Mouse (Mus musculus) G1E (cell line): ENCODE measurements around the gene Actn4. TPM values are rescaled to one million over a fixed set of nuclear protein-coding genes. Genes with fewer than 3 reads are reported as not detected.

Experiments used
- ATAC-seq: 2 replicates; pipeline ENCODE4 v1.8.0; 2016; ENCODE audit warnings: mild to moderate bottlenecking; ENCODE audit not compliant: insufficient number of reproducible peaks, poor library complexity, low FRiP score, severe bottlenecking; ENCODE audit errors: extremely low read depth
- DNase-seq: peaks from one replicate; pipeline ENCODE4 v3.0.0; 2012; ENCODE audit warnings: low spot score
- H3K27me3 ChIP-seq: 2 replicates; pipeline ENCODE4 v1.6.1; 2012; ENCODE audit warnings: mild to moderate bottlenecking, low read length, inconsistent platforms; ENCODE audit not compliant: insufficient read depth
- H3K36me3 ChIP-seq: replicated peaks from 2 replicates; pipeline ENCODE3; 2012; ENCODE audit warnings: mild to moderate bottlenecking, inconsistent platforms
- H3K4me1 ChIP-seq: 2 replicates; pipeline ENCODE4 v1.6.1; 2012; ENCODE audit warnings: low read depth, low read length, inconsistent platforms, mixed read lengths; ENCODE audit not compliant: insufficient read depth
- H3K4me3 ChIP-seq: 2 replicates; pipeline ENCODE4 v1.5.1; 2012; ENCODE audit warnings: low read depth, mild to moderate bottlenecking, inconsistent platforms, low read length, moderate library complexity, mixed read lengths
- H3K9me3 ChIP-seq: replicated peaks from 2 replicates; pipeline ENCODE4 v1.6.1; 2012; ENCODE audit warnings: inconsistent platforms
- CTCF ChIP-seq: IDR thresholded peaks from 2 replicates; pipeline ENCODE4 v1.5.1; 2012; ENCODE audit warnings: low read depth, low read length, inconsistent platforms, mixed read lengths
- GATA1 ChIP-seq: IDR thresholded peaks from 2 replicates; pipeline ENCODE4 v1.6.1; 2012; ENCODE audit warnings: borderline replicate concordance, low read length, inconsistent platforms, mixed read lengths
- GATA2 ChIP-seq: IDR thresholded peaks from 2 replicates; pipeline ENCODE4 v1.6.1; 2012; ENCODE audit warnings: low read depth, low read length, inconsistent platforms, borderline replicate concordance
- POLR2AphosphoS5 ChIP-seq: IDR thresholded peaks from 2 replicates; pipeline ENCODE4 v1.6.1; 2012; ENCODE audit warnings: low read depth, low read length, inconsistent platforms; ENCODE audit not compliant: insufficient replicate concordance
- TAL1 ChIP-seq: conservative IDR thresholded peaks from 2 replicates; pipeline ENCODE4 v1.6.1; 2012; ENCODE audit warnings: low read depth, low read length, inconsistent platforms, mixed read lengths
- polyA plus RNA-seq: library from polyadenylated mRNA; stranded (reverse); fragments of >175 nt; gene quantifications from 2 replicates; pipeline ENCODE4 v1.2.3, GENCODE M21; 2012
- total RNA-seq, 2 experiments: library from RNA; stranded (forward) in 1 of 2; stranded (reverse) in 1 of 2; fragments of 200-1000 nt in 1 of 2; fragments of >200 nt in 1 of 2; fragmentation: Nextera tagmentation in 1 of 2; gene quantifications; 2 replicates each; pipeline ENCODE4 v1.2.3; 2014 to 2017

The Actn4 gene
- total and polyA plus RNA-seq, 3 experiments, result 28.1 to 260 (median 121) TPM

- no peak for ATAC-seq
- Histone ChIP-seq H3K27me3 (no peaks in the 10 kb centered on the region), H3K4me1 (peaks cover 60% of the 10 kb centered on the region), H3K4me3 (no peak overlapping the region), H3K9me3 (no peaks in the 10 kb centered on the region), H3K36me3 (peaks cover 79% of the 10 kb centered on the region)
- TF ChIP-seq CTCF (no peak), POLR2AphosphoS5 (no peak), GATA2 (no peak), TAL1 (no peak), GATA1 (no peak)
- no peak for DNase-seq
Measured at GRCm38 (mm10) chr7:28952786-28953185, 9.4 kb downstream of the Actn4 start.

DNA sequence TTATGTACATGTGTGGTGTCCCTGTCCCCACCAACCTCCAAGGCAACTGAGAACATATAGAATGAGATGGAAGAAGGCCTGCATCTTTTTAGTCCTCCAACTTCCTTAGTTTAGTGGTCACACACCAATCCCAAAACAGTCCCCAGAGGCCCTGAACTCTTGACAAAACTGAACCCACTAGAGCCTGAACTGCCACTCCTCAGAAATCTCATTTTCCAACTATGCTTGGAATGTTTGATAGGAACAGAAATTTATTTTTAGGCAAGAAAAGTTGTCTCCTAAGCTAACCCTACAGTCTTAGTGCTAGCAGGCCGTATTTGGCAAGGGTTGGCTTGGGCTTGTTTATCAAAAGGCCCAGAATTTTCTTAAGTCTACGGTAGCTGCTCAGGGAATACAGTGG, 10.4 kb downstream of the Actn4 start:
- Histone ChIP-seq H3K9me3 (no peaks in the 10 kb centered on the region), H3K36me3 (peaks cover 83% of the 10 kb centered on the region), H3K4me1 (peaks cover 55% of the 10 kb centered on the region), H3K4me3 (no peak overlapping the region), H3K27me3 (no peaks in the 10 kb centered on the region)
- TF ChIP-seq TAL1, result no peak
- TF ChIP-seq GATA2, result no peak
- no peak for TF ChIP-seq GATA1
- TF ChIP-seq CTCF, result no peak
- TF ChIP-seq POLR2AphosphoS5, result no peak
- DNase-seq (no peak), ATAC-seq (no peak)

DNA sequence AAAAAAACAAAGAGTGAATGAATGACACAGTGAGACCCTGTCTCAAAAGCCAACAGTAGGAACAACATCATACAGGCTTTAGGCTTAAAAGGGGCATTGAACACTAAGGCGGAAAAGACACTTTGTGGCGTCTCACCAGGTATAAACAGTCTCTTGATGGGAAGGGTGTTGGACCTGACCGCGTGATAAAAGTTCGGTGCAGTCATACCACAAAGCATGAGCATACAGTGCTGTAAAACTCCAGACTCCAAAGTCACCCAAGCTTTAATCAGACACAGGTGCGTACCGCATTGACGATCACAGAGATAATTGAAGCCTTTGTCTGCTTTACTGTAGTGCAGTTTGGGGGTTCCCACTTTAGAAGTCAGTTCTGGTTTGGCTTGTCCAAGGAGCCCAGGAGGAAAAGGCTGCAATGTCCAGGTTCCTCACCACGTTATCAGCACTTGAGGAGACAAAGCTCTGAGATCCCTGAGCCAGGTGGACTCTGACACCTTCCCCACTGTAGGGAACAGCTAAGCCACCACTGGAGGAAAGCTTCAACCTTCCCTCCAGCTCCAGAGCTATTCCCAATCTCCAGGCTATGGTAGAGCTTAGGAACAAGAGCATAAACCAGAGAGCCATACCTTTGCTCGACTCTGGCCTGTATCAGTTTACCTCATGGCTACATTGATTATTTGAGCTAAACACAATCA, 11.6 kb downstream of the Actn4 start:
- no peak for ATAC-seq
- H3K9me3 ChIP-seq, result no peaks in the 10 kb centered on the region
- no peak for TF ChIP-seq TAL1
- no peak for TF ChIP-seq CTCF
- TF ChIP-seq POLR2AphosphoS5, result no peak
- TF ChIP-seq GATA1, result no peak
- no peak for TF ChIP-seq GATA2
- no peaks in the 10 kb centered on the region for H3K27me3 ChIP-seq
- peaks cover 89% of the 10 kb centered on the region for H3K36me3 ChIP-seq
- H3K4me1 ChIP-seq, result peaks cover 57% of the 10 kb centered on the region
- no peak for DNase-seq
- H3K4me3 ChIP-seq, result no peak overlapping the region

DNA sequence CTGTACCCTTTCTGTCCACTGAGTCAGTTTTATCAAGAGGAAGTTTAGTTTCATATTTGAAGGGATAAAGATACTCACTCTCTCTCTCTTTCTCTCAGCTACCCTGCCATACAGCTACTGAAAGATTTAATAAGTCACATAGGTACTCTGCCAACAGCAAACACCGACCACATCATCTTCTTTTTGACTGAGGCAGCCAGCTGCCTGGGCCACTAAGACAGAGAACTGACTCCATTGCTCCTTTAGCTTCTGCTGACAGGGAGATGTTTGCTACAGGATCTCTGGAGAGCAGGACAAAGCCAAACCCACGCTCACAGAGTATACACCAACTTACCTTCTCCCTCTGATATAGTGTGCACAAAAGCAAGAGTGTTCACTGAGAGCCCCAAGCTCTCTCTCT, 12.8 kb downstream of the Actn4 start:
- no peak for DNase-seq
- Histone ChIP-seq H3K4me3 (no peak overlapping the region), H3K9me3 (no peaks in the 10 kb centered on the region), H3K4me1 (peaks cover 52% of the 10 kb centered on the region), H3K36me3 (peaks cover 86% of the 10 kb centered on the region), H3K27me3 (no peaks in the 10 kb centered on the region)
- TF ChIP-seq POLR2AphosphoS5 (no peak), CTCF (no peak), TAL1 (no peak), GATA2 (no peak), GATA1 (no peak)
- no peak for ATAC-seq

DNA sequence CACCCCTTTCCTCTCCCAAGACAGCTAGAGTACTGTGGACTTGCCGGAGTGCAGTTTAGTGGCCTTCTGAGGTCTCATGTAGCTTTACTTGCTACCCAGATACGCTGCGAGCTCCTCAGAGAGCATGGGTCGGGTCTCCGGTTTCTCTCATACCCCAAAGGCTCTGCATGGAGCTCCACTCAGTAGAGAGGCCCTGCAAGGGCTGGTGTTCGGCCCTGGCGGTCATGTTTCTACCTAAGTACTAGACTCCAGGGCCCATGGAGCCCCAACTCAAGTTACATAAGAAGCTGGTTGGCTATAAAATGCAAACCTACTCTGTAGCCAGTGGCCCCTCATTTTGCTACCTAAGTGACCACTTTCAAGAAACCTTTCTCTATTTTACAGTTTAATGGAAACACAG, 13.4 kb downstream of the Actn4 start:
- no peak overlapping the region for H3K4me3 ChIP-seq
- H3K27me3 ChIP-seq, result no peaks in the 10 kb centered on the region
- peaks cover 85% of the 10 kb centered on the region for H3K36me3 ChIP-seq
- TF ChIP-seq GATA2 (no peak), CTCF (no peak), TAL1 (no peak), POLR2AphosphoS5 (no peak), GATA1 (no peak)
- no peak for ATAC-seq
- peaks cover 48% of the 10 kb centered on the region for H3K4me1 ChIP-seq
- H3K9me3 ChIP-seq, result no peaks in the 10 kb centered on the region
- DNase-seq, result no peak

DNA sequence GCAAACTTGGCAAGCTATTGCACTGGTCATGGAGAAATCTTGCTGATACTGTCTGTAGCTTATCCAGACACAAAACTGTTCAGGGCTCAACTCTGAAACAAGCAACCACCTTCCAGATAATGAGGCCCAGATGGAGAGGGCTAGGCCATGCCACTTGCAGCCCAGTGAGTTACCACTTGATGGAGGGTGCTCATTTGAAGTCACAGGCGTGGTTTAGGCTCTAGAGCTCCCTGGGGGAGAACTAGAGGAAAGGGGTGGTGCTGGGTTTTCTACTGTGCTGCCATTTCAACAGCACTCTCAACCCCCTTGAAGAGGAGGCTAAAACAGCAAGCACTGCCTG, 15.9 kb downstream of the Actn4 start:
- Histone ChIP-seq H3K9me3 (no peaks in the 10 kb centered on the region), H3K4me1 (peaks cover 34% of the 10 kb centered on the region), H3K27me3 (no peaks in the 10 kb centered on the region), H3K36me3 (peaks cover 90% of the 10 kb centered on the region), H3K4me3 (no peak overlapping the region)
- TF ChIP-seq GATA1, result no peak
- no peak for TF ChIP-seq TAL1
- no peak for TF ChIP-seq POLR2AphosphoS5
- TF ChIP-seq GATA2, result no peak
- no peak for TF ChIP-seq CTCF
- no peak for DNase-seq
- ATAC-seq, result no peak

DNA sequence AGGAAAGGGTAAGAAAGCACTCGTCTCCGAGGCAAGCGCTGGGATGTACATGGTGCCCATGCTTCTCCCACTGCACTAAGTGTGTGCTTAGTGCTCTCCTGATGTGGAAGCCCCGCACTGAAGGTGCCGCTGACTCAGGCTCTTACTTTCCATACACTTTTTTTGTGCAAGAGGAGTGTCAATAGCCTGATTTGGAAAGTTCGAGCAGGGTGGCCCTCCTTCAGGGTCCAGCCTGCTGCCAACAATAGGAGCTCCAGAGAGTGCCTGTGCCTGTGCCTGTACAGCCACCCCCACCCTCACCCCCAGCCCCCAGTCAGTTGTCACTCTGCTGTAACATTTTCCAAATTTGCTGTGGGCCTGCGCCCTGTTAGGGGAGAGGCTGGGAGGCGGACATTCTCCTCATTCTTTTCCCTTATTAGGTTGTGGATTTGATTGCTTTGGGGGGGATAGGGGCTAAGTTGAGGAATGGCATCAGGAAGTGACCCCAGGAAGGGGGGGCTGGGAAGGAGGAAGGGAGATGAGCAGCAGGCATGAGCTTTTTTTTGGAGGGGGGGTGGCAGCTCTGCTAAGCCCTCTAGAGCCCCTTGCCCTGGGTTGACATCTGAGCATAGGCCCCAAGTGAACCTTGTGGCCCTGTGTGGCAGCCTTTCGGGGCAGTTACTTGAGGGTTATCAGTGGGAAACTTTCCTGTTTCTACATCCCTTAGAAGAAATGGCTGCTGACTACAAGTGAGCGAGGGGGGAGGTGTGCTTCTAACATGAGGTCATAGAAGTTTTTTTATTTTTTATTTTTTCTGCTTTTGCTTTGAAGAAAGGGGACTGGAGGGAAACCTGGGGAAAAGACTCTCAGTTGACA, 16.5 kb downstream of the Actn4 start:
- no peak for DNase-seq
- H3K36me3 ChIP-seq, result peaks cover 90% of the 10 kb centered on the region
- no peak overlapping the region for H3K4me3 ChIP-seq
- ATAC-seq, result no peak
- TF ChIP-seq GATA2 (no peak), GATA1 (no peak)
- no peaks in the 10 kb centered on the region for H3K27me3 ChIP-seq
- no peaks in the 10 kb centered on the region for H3K9me3 ChIP-seq
- H3K4me1 ChIP-seq, result peaks cover 32% of the 10 kb centered on the region
